Mouse (Mus musculus): ENCODE results near the gene Arhgap31.

- TF ChIP-seq CTCF (IDR thresholded peaks at IDR 0.05; ENCODE audit: low read depth, low read length), result no peak
- no peak for TF ChIP-seq POLR2A (IDR thresholded peaks at IDR 0.05; ENCODE audit: borderline replicate concordance, low read depth, low read length)
Measured at GRCm38 (mm10) chr16:38652653-38653052, 60.4 kb downstream of the Arhgap31 start.
